8 mouse cellular contexts compared by ENCODE assay signal in genomic region chr8:11008379-11008775, GRCm38 (mm10). TPM values are rescaled to one million over a fixed set of nuclear protein-coding genes. Genes with fewer than 3 reads are reported as not detected.
DNase-seq lines count a peak whose midpoint lies in the region; ATAC-seq and TF ChIP-seq lines count a peak whose summit lies in the region.

Irs2 (minus strand) TSS chr8:11008458.

- DNase-seq in gastrocnemius, adult 2 months = no peak
- DNase-seq in gastrocnemius, postnatal 25 days = no peak
- no peak for DNase-seq in G1E (ENCODE audit: low spot score)
- DNase-seq in yolk sac, embryonic 10.5 days (ENCODE audit: low spot score) = no peak
- no peak for DNase-seq in urinary bladder, postnatal 36 days (ENCODE audit: low spot score in 2 of 2)

- H3K27ac ChIP-seq in gastrocnemius, adult 2 months = peak within 1 kb of the TSS; percentile 100
- peak within 1 kb of the TSS; percentile 99 for H3K27ac ChIP-seq in forebrain, embryonic 16.5 days (ENCODE audit: low read length)
- peak within 1 kb of the TSS; percentile 99 for H3K27ac ChIP-seq in intestine, embryonic 16.5 days (ENCODE audit: low read length)
- peak within 1 kb of the TSS; percentile 100 for H3K27ac ChIP-seq in midbrain, embryonic 15.5 days

- peaks cover 46% of the 10 kb centered on the region for H3K36me3 ChIP-seq in G1E (replicated peaks)
- no peaks in the 10 kb centered on the region; the same call in 1 of the 2 replicates for H3K36me3 ChIP-seq in forebrain, embryonic 16.5 days (ENCODE audit: control insufficient read depth, insufficient read depth)
- peaks cover 5% of the 10 kb centered on the region; the same call in 1 of the 2 replicates for H3K36me3 ChIP-seq in intestine, embryonic 16.5 days (ENCODE audit: control insufficient read depth, insufficient read depth, low read length)
- no peaks in the 10 kb centered on the region for H3K36me3 ChIP-seq in midbrain, embryonic 15.5 days (replicated peaks)

- no peaks in the 10 kb centered on the region for H3K9me3 ChIP-seq in G1E (replicated peaks)
- no peaks in the 10 kb centered on the region for H3K9me3 ChIP-seq in forebrain, embryonic 16.5 days (ENCODE audit: control insufficient read depth, low read length)
- H3K9me3 ChIP-seq in intestine, embryonic 16.5 days (ENCODE audit: control insufficient read depth, low read length) = no peaks in the 10 kb centered on the region
- H3K9me3 ChIP-seq in midbrain, embryonic 15.5 days = no peaks in the 10 kb centered on the region

- H3K4me3 ChIP-seq in gastrocnemius, adult 2 months = peak within 1 kb of the TSS; percentile 96
- peak within 1 kb of the TSS; percentile 87 for H3K4me3 ChIP-seq in G1E (ENCODE audit: low read depth, low read length)
- H3K4me3 ChIP-seq in forebrain, embryonic 16.5 days (replicated peaks; ENCODE audit: low read length) = peak within 1 kb of the TSS; percentile 57
- H3K4me3 ChIP-seq in intestine, embryonic 16.5 days (ENCODE audit: low read length) = peak within 1 kb of the TSS; percentile 90
- H3K4me3 ChIP-seq in midbrain, embryonic 15.5 days = peak within 1 kb of the TSS; percentile 76

- intact Hi-C loops in gastrocnemius, adult 2 months (cut with DNase I) = loop anchor here (2.0 to 5.0 kb wide), 4 partner anchors 86 to 181 kb away; no protein-coding TSS in a partner anchor

- H3K9ac ChIP-seq in forebrain, embryonic 16.5 days (replicated peaks; ENCODE audit: low read depth, low read length) = peak within 1 kb of the TSS; percentile 98
- peak within 1 kb of the TSS; percentile 96 for H3K9ac ChIP-seq in intestine, embryonic 16.5 days (ENCODE audit: low read depth, low read length)
- H3K9ac ChIP-seq in midbrain, embryonic 15.5 days = peak within 1 kb of the TSS; percentile 94

- H3K4me1 ChIP-seq in G1E (ENCODE audit: insufficient read depth, low read depth, low read length) = peaks cover 58% of the 10 kb centered on the region
- peaks cover 50% of the 10 kb centered on the region for H3K4me1 ChIP-seq in forebrain, embryonic 16.5 days (replicated peaks; ENCODE audit: control insufficient read depth, insufficient read depth, low read length)
- peaks cover 43% of the 10 kb centered on the region for H3K4me1 ChIP-seq in intestine, embryonic 16.5 days (ENCODE audit: control insufficient read depth, insufficient read depth, low read length)
- H3K4me1 ChIP-seq in midbrain, embryonic 15.5 days = peaks cover 53% of the 10 kb centered on the region

- no peaks in the 10 kb centered on the region for H3K27me3 ChIP-seq in G1E (ENCODE audit: insufficient read depth, low read length)
- H3K27me3 ChIP-seq in forebrain, embryonic 16.5 days (replicated peaks; ENCODE audit: control insufficient read depth, insufficient read depth, low read length) = no peaks in the 10 kb centered on the region
- H3K27me3 ChIP-seq in intestine, embryonic 16.5 days (replicated peaks; ENCODE audit: control insufficient read depth, insufficient read depth, low read length) = no peaks in the 10 kb centered on the region
- H3K27me3 ChIP-seq in midbrain, embryonic 15.5 days (replicated peaks) = no peaks in the 10 kb centered on the region

- no peak for TF ChIP-seq CTCF in gastrocnemius, adult 2 months (IDR thresholded peaks at IDR 0.05)
- TF ChIP-seq CTCF in G1E (IDR thresholded peaks at IDR 0.05; ENCODE audit: low read depth, low read length) = no peak

- no peak for ATAC-seq in G1E (ENCODE audit: extremely low read depth, insufficient number of reproducible peaks, low FRiP score, poor library complexity, severe bottlenecking)
- ATAC-seq in forebrain, embryonic 16.5 days = peak; percentile 8
- no peak; the same call in 1 of the 2 replicates for ATAC-seq in intestine, embryonic 16.5 days
- ATAC-seq in midbrain, embryonic 15.5 days (replicated peaks) = peak; percentile 15

- under 1% methylated on average over 54 of the region's 64 CpGs for WGBS in forebrain, embryonic 16.5 days
- 2% methylated on average over 45 of the region's 64 CpGs for WGBS in intestine, embryonic 16.5 days
- under 1% methylated on average over 64 of the region's 64 CpGs for WGBS in midbrain, embryonic 15.5 days

- peak within 1 kb of the TSS; percentile 87 for H3K4me2 ChIP-seq in forebrain, embryonic 16.5 days (ENCODE audit: low read length)
- peak within 1 kb of the TSS; percentile 85 for H3K4me2 ChIP-seq in intestine, embryonic 16.5 days (ENCODE audit: low read depth, low read length)
- H3K4me2 ChIP-seq in midbrain, embryonic 15.5 days = peak within 1 kb of the TSS; percentile 87

RNA-seq across cellular contexts. Expression of gene Irs2, which starts in this region (rescaled TPM):
- total RNA-seq in gastrocnemius, adult 2 months (2021) = 10 to 100 TPM; 28.2 to 44.8 TPM
- 10 to 100 TPM in 1 of 2 experiments, 1 to 10 TPM in 1; 7.7 to 12.7 TPM for total RNA-seq in gastrocnemius, postnatal 25 days (2021)
- total RNA-seq in G1E (2014; fragmentation: Nextera tagmentation) (92.1 and 97.9 TPM in 2 replicates), G1E (2017) (15.6 and 17.4 TPM in 2 replicates)
- 78.5 and 83.6 TPM in 2 replicates for polyA plus RNA-seq in G1E (2012)
- polyA plus RNA-seq in forebrain, embryonic 16.5 days (2015; fragmentation: Nextera tagmentation; extraction: Ambion mirVana) = 5.4 and 6.0 TPM in 2 replicates
- polyA plus RNA-seq in intestine, embryonic 16.5 days (2015; fragmentation: Nextera tagmentation; extraction: Ambion mirVana) = 4.4 and 4.7 TPM in 2 replicates
- polyA plus RNA-seq in midbrain, embryonic 15.5 days (2015; fragmentation: Nextera tagmentation; extraction: Ambion mirVana) = 6.8 and 6.9 TPM in 2 replicates

Comparison
In these comparisons a context has a peak if more than half of its experiments do, and no peak if none do; other contexts are left out.
1. RNA of gene Irs2 (polyA plus RNA-seq): 78.5 to 83.6 TPM in G1E; 6.8 to 6.9 TPM in midbrain, embryonic 15.5 days, 5.4 to 6.0 TPM in forebrain, embryonic 16.5 days and 4.4 to 4.7 TPM in intestine, embryonic 16.5 days; every median in the first group is over 10 times any median in the second.
2. ATAC-seq: peak in forebrain, embryonic 16.5 days (single experiment) and midbrain, embryonic 15.5 days (single experiment); none in G1E (single experiment) and intestine, embryonic 16.5 days (single experiment).
3. Peak in every context shown above with its lines, with median percentiles within 50 percentile points of each other: H3K27ac ChIP-seq, H3K4me3 ChIP-seq, H3K4me2 ChIP-seq and H3K9ac ChIP-seq.